Mouse (Mus musculus) heart, adult 9 months (tissue): ENCODE measurements around the gene Lpar5.
"Not testable (repeated sequence)": the region's sequence is repeated elsewhere in the genome, so short reads cannot be mapped to it uniquely, and the experiment has no call there.

ENCODE experiments used
- DNase-seq, 2 experiments: peaks; one replicate each; pipeline ENCODE4 v3.0.0; 2022; ENCODE audit warnings: low spot score in 2 of 2

Gene Lpar5

DNA sequence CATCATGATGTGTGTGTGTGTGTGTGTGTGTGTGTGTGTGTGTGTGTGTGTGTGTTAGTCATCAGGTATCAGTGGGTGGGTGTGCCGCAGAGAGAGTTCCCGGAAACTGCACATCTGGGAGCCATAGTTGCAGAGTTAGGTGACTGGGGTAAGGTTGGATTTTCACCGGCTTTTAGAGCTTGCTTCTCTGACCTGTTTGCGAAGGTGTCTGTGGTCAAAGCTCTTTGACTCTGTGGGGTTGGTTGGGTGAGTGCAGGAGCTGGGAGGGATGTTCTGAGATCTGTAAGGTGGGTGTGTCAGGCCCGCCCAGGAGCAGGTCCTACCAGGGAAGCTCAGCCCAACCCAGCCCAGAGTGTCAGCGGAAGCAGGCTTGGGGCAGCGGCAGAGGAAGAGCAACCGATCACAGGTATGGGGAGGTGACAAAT lies at the start of gene Lpar5:
Gene Lpar5, plus strand, starts transcription at position 350 of the 425 bp plus-strand sequence.
- DNase-seq, result no peak

DNA sequence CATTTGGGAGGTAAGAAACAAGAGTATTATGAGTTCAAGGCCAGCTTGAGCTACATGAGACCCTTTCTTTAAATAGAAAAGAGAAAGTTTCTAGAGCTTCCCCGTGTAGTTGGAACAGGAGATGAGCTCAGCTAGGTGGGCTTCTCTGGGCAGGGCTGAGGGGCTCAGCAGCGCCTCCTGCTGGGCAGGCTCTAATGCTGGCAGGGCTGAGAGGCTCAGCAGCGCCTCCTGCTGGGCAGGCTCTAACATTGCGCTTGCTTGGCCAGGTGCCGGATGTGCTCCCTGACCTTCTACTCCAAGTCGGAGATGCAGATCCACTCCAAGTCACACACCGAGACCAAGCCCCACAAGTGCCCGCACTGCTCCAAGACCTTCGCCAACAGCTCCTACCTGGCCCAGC lies 37.2 kb upstream of the Lpar5 start:
- not testable (repeated sequence) for DNase-seq

DNA sequence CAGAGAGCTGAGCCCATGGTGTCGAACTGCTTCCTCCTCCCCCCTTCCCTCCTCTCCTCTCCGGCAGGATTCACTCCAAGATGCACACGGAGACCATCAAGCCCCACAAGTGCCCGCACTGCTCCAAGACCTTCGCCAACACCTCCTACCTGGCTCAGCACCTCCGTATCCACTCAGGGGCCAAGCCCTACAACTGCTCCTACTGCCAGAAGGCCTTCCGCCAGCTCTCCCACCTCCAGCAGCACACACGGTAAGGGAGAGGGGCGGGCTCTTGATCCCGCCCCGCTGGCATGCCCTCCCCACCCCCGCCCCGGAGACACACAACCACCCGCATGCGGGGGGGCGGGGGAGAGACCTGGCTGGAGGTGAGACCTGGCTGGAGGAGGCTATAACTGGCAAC lies 36.1 kb upstream of the Lpar5 start:
- no peak for DNase-seq

DNA sequence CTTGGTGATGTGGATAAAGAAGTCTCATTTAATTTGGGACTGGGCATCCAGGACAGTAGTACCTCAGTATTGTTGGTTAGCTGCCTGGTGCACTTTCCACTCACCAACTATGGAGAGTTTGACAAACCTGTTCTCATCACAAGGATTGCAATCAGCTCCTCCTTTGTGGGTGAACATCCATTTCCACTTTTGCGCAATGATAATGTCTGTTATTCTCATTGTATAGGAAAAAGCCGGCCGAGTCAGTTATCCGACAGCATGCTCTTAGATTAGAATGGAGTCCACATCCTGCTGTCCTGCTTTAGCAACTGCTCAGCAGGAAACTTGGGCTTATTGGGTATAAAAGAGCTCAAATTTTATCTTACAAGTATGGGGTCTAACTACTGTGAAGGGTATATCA lies 29.1 kb upstream of the Lpar5 start:
- no peak for DNase-seq

DNA sequence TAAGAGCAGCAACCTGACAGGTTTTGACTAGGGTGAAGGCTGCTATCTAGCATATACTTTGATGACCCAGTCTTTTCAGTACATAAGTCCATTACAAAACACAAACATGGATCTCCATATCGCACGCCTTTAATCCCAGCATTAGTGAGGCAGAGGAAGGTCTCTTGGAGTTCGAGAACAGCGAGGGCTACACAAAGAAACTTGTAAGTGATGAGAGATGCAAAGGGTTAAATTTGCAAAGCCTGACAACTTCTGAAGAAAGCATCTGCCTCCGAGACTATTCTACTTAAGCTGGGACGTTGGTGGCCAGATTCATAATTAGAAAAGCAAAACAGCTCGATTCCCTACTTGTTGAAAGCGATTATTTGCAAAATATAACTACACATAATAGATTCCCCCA lies 28.6 kb upstream of the Lpar5 start:
- DNase-seq, result peak in 1 of 2 experiments; percentile 21

DNA sequence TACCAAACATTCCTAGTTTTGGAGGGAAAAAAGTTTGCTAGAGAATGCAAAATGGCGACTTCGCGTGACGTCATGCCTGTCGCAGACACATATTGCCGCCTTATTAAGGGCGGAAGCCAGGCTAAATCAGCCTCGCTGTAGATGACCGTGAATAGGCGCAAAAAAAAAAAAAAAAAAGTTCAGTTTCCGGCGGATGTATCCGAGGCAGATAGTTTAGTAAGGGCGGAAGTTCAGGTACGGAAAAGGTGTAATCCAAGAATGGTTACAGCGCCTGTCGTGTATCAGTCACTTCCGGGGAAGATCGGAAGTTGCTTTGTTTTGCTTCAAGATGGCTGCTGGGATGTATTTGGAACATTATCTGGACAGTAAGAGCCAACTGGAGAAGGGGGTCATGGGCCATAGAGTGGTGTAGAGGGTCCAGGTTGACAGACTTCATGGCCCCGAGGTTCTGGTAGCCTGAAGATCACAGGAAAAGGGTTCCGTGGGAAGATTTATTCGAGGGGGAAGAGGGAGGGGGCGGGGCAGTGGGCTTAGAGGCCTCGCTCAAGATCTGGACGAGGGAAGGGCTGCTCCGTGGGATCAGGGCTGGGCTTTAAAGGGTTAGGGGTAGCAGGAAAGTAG lies 28.1 kb upstream of the Lpar5 start, which contains the start of gene Ing4:
Gene Ing4, plus strand, starts transcription at position 228 of the 621 bp plus-strand sequence.
- DNase-seq, result peak; percentile 87 to 92

DNA sequence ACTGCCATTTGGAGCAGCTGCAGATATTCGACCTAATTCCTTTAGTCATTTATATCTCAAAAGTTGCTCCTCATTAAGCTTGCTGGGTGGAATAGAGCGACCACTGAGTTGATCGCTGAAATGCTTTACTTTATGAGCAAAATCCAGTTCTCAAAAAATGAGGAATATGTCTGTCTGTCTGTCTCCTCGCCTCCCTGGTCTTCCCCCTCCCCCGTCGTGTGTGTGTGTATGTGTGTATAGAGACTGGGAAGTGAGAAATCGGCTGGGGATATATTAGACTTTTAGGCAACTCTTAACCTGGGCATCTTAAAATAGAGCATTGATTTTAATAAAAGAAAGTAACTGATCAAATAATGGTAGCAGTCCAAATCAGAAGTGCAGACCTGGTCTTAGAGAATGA lies 27.5 kb upstream of the Lpar5 start:
- DNase-seq, result no peak

DNA sequence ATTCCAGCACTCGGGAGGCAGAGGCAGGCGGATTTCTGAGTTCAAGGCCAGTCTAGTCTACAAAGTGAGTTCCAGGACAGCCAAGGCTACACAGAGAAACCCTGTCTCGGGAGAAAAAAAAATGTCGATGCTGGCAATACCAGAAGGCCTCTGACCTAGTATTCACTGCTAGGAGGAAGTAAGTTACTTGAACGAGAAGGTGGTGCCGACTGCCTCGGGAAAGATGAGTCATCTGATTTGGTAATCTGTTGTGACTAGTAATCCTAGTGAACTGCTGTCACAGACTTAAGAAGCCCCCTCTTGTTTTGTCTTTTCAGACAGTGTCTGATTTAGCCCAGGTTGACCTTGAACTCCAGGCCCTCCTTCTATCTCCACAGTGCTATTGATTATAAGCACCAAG lies 26.7 kb upstream of the Lpar5 start:
- DNase-seq, result no peak

DNA sequence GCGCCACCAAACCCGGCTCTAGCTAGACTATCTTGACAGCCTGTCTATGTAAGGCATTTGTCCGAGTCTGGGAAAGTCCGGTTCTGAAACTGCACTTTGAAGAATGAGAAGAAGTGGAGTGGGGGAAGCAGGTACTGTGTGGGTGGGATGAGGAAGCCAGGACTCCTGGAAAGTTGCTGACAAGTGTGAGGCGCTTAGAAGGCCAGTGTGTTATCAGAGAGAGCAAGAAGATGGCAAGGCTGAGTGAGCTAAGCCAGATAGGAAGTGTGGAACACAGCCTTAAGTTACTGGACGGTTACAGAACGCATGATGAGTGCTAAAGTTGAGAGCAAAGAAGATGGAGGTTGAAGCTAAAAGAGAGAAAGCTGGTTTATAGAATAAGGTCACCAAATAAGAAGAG lies 25.6 kb upstream of the Lpar5 start:
- DNase-seq, result no peak

DNA sequence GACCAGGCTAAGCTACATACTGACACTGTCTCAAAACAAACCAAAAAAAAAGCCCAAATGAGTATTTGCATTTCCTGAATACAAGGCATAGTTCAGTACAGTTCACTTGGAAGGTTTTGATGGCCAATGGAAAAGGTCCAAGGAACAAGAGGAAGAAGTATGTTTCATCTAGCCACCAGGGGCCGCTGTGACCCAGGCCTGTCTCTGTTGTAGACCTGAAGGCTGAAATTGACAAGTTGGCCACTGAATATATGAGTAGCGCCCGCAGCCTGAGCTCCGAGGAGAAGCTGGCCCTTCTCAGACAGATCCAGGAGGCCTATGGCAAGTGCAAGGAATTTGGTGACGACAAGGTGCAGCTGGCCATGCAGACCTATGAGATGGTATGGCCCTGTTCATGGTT lies 21.0 kb upstream of the Lpar5 start:
- DNase-seq, result peak; percentile 42 to 74

DNA sequence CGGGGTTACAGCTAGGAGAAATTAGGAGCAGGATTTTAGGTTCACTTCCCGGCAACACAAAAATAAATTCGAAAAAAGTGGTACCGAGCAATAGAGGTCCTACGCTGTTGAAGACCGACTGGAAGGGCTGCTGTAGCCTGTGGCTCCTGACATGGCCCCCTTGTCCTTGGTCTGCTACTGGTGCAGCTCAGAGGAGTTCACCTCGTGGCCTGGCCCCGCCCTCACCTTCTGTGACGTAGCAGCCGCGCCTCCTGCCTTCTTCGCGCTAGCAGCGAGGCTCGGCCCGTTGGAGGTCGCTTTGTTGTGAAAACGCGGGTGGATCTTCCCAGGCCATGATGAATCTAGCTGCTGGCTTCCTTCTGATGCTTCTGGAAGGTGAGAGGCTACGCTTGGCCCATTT lies 18.0 kb upstream of the Lpar5 start, which contains the start of gene Acrbp:
Gene Acrbp, plus strand, starts transcription at position 12 of the 400 bp plus-strand sequence.
- no peak for DNase-seq

DNA sequence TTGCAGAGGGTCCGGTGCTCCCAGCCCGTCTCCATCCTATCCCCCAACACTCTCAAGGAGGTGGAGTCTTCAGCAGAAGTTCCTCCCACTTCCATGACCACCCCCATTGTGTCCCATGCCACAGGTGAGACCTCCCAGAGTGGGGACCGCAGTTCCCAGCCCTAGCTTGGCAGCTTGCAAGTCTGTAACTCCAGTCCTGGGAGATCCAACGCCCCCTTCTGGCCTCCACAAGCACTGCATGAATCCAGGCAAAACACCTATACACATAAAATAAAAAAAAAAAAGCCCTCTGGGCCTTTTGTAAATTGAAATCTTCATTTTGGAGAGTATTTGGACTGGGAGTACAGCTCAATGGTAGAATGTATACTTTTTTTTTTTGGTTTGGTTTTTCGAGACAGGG lies 16.5 kb upstream of the Lpar5 start:
- no peak for DNase-seq

DNA sequence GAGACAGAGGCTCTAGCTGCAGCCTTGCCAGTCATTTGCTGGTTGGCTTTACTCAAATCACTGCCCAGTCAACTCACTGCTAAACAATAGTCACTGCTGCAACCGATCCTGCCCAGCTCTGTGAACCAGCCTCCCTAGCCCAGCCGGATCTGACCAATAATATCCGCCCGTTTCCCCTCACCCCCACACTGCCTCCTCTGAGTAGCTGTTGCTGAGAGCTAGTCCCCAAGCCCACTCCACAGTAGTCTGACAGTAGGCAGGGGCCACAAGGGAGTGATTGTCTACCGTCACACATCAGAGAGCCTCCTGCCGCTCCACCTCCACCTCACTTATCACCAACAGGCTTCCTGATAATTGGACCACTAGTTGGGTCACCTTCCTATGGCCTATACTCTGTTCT lies 6.2 kb upstream of the Lpar5 start:
- no peak for DNase-seq

DNA sequence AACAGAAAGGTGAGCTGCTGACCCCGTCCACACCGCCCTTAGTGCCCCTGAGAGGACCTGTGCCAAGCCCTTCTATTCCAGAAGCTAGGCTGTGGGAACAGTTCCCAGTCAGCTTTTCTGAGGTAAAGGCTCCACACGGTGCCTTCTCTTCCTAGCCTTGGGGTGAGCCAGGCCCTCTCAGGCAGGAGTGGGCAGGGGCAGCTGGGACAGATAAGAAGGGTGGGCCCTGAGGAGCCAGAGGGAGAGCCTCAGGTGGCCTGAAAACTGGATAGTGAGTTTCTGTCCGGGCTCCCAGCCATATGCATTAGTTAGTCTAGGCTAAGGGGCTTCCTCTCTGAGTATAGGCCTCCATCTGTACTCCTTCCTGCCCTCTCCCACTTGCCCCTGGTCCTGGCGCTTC lies 5.2 kb upstream of the Lpar5 start:
- DNase-seq, result no peak

DNA sequence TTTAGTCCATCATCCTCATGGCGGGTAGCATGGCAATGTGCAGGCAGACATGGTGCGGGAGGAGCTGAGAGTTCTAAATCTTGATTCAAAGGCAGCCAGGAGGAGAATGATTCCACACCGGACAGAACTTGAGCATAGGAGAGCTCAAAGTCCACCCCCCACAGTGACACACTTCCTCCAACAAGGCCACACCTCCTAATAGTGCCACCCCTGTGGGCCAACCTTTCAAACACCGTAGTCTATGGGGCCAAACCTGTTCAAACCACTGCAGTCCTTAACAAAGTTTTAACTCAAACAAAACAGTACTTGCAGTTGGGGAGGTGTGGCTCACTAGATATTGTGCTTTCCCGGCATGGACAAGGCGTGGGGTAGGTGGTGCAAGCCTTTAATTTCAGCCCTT lies 3.8 kb upstream of the Lpar5 start:
- DNase-seq, result no peak

DNA sequence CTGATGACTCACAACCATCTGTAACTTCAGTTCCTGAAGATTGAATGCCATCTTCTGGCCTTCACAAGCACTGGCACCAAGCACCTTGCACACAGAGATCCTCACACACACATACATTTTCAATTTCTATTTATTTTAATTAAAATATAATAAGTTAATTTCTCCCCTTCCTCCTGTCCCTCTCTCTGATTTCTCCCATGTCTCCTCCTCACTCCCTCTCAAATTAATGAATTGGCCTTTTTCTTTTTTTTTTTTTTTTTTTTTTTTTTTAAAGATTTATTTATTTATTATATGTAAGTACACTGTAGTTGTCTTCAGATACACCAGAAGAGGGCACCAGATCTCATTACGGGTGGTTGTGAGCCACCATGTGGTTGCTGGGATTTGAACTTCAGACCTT lies 2.5 kb upstream of the Lpar5 start:
- not testable (repeated sequence) for DNase-seq

DNA sequence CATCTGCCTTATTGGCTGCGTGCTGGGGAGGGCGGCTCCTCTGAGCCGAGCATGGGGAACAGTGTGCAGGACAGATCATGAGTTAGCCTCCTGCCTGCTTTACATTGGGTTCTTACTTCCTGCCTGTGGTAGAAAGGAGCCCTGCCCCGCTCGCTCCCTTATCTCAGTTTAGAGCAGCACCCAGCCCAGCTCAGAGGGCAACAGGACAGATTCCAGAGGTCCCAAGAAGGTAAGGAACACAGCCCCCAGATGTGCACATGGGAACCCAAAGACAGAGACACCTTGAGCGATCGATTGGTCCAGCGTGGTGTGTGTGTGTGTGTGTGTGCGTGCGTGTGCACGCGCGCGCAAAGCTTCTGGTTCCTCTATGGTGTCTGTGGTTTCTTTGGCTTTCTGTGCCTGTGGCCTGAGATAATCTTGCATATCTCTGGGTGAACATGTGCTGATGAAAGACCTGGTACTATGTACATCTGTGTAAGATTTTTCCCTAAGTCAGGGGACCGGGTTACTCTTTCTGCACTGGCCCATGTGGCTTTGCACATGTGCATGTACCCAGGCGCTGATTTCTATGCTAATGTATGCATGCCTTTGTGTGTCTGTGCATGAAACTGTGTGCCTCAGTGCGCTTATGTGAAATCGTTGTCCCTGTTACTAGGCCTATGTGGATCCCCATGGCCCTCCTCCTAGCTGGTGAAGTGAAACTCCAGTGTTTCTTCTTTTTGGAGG lies 3.6 kb downstream of the Lpar5 start:
- no peak for DNase-seq

DNA sequence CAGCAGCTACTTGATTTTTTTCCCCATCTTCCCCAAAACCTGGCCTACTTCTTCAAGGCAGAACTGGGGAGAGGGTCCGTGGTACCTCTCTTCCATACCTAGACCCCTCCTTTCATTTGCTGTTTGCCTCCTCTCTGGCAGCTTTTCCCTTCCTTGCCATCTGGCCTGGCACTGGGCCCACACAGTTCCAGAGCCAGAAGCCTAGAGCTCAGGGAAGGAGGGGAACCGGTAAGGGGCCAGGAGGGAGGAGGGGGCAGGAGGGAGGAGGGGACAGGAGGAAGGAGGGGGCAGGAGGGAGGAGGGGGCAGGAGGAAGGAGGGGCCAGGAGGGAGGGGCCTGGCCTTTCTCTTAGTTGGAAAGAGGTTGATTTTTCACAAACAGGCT lies 4.2 kb downstream of the Lpar5 start:
- DNase-seq, result no peak

DNA sequence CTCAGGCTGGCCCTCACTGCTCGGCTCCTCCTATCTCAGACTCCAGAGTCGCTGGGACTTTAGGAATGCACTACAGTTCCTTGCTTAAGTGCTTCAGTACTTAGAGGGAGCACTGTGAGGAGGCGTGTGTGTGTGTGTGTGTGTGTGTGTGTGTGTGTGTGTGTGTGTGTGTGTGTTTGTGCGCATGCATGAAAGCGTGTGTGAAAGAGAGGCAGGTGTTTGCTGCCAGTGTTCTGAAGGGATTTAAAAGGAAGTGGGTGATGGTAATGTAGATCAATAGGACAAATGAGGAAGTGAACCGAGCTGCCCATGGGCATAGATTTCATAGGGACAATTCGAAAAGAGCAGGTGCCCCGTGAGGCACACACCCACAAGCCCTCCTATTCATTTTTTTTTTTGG lies 6.1 kb downstream of the Lpar5 start:
- DNase-seq, result no peak

DNA sequence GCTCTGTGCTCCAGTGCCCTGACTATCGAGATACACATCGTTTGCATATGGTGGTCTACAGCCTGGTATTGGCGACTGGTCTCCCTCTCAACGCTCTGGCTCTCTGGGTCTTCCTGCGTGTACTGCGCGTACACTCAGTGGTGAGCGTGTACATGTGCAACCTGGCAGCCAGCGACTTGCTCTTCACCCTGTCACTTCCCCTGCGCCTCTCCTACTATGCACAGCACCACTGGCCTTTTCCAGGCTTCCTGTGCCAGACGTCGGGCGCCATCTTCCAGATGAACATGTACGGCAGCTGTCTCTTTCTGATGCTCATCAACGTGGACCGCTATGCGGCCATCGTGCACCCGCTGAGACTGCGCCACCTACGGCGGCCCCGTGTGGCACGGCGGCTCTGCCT lies 13.7 kb downstream of the Lpar5 start:
- no peak for DNase-seq

DNA sequence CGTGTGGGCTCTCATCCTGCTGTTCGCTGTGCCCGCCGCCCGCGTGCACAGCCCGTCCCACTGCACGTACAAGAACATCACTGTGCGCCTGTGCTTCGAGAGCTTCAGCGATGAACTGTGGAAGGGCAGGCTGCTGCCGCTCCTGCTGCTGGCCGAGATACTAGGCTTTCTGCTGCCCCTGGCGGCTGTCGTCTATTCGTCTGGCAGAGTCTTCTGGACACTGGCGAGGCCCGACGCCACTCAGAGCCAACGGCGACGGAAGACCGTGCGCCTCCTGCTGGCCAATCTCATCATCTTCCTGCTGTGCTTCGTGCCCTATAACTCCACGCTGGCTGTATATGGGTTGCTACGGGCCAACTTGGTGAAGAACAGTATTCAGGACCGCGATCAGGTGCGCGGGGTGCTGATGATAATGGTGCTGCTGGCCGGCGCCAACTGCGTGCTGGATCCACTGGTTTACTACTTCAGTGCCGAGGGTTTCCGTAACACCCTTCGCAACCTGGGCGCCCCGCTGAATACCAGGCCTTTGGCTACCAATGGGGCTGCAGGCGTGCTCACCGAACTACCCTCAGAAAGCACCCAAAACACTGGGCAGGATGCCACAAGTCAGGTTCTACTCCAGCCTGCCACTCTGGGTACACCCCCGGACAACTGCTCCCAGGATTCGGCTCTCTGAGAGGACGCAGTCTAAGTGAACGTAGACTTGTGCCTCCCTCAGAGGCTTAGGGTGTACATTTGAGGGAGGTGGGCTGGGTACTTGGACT lies 14.3 kb downstream of the Lpar5 start:
- peak; percentile 86 to 91 for DNase-seq

DNA sequence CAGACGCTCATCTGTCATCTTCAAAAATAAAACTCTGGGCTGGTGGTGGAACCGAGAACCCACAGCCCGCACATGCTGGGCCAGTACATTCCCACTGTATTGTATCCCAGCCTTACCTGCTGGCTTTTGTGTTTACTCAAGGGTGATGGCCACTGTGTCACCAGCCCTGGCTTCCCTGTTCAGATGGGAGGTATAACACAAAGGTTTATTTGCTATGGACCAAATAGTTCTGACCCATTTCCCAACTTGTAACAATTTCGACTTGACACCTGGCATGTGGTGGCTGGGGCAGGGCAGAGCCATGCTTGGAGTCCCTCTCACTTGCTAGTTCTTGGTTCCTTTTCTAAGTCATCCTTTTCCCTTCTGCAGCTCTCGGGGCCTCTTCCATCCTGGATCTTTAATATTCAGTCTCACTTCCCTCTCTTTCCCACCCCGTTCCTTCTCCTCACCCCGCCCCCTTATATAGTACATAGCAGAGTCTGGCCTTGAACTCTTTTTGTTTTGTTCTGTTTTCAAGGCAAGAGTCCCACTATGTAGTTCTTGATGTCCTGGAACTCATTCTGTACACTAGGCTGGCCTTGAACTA lies 15.2 kb downstream of the Lpar5 start:
- DNase-seq, result no peak
